Mouse (Mus musculus): Measurements from ENCODE around the gene 9130230L23Rik.

DNA sequence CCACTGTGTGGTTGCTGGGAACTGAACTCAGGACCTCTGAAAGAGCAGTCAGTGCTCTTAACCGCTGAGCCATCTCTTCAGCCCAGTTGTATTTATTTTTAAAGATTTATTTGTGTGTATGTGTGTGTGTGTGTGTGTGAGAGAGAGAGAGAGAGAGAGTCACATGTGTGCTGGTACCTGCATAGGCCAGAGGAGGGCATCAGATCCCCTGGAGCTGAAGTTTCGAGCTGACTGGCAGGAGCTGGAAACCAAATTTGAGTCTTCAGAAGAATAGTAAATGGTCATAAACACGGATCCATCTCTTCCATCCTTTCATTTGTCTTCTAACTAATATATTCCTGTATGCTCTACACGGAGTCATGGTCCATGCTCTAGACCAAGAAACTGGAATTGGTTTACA, 70.8 kb downstream of the 9130230L23Rik start:
- no peak for TF ChIP-seq GATA1 (IDR thresholded peaks at IDR 0.05; ENCODE audit: low read length)
- no peak for TF ChIP-seq TAL1 (IDR thresholded peaks at IDR 0.05; ENCODE audit: low read length)
